Mouse (Mus musculus) G1E-ER4 (cell line): ENCODE results near the gene Clcn1. TPM values are rescaled to one million over a fixed set of nuclear protein-coding genes. Genes with fewer than 3 reads are reported as not detected.
A peak's percentile ranks its signal among the peaks of the same experiment; 100 is the strongest.

Experiments
- GATA1 ChIP-seq: IDR thresholded peaks from one replicate; pipeline ENCODE4 v1.8.0; 2012; ENCODE audit warnings: low read length, inconsistent platforms
- polyA plus RNA-seq: library from polyadenylated mRNA; stranded (reverse); fragments of >175 nt; gene quantifications from 2 replicates; pipeline ENCODE4 v1.2.3, GENCODE M21; 2012

Clcn1 gene
- polyA plus RNA-seq, 1 experiment = not detected

GRCm38 (mm10) chr6:42330216-42330615 is 43.7 kb downstream of the Clcn1 start:
- no peak for TF ChIP-seq GATA1

DNA sequence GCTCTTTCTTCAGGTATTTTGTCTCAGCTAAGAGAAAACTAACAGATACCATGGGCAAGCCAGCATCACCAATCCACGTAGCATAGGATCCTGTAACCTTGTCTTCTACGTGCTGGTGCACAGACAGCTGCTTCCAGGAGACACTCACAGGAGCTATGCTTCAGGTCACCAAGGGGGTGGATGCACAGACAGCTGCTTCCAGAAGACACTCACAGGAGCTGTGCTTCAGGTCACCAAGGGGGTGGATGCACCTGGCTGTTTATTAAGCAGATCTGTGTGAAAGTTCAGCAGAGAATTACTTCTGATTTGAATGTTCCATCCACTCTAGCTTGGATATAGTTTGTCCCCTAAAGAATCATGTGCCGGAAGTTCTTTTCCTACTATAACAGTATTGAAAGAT is 44.5 kb downstream of the Clcn1 start:
- TF ChIP-seq GATA1 = no peak

GRCm38 (mm10) chr6:42339189-42339588 is 52.7 kb downstream of the Clcn1 start:
- no peak for TF ChIP-seq GATA1

GRCm38 (mm10) chr6:42339981-42340380 is 53.5 kb downstream of the Clcn1 start:
- no peak for TF ChIP-seq GATA1

- TF ChIP-seq GATA1 = no peak
Measured at GRCm38 (mm10) chr6:42342171-42342570, 55.7 kb downstream of the Clcn1 start.

DNA sequence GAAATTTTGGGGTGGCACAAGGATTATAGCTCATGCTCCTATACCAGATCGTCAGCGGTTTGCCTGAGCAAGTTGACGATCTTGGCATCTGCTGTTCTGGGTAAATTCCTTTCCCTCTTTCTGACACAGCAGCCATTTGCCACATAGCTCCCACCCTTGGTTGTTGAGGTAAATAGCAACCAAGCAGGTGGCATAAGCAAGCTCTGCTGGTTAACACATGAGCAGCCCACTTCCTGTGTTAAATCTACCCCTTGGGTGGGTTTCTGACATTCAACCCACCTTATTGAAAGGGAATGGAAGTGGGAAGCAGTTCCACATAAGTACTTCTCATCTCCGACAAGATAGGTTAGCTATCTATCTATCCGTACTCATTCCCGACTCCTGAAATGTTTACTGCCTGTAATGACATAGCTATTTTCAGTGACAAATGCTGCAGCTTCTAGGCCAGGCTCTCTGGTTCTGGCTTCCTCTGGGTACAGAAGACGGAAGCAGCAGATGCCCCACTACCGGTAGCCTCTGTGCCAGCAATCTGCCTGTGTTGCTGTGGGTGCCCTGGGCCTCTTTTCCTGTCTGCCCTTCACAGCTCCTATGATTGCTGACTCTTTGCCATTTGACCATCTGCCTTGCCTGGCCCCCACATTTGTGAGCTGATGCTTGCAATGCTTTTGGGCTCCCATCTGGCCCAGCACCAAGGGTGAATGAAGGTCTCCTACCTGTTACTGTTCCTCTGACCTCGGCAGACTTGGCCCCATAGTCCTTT is 57.1 kb downstream of the Clcn1 start:
- TF ChIP-seq GATA1 = no peak

DNA sequence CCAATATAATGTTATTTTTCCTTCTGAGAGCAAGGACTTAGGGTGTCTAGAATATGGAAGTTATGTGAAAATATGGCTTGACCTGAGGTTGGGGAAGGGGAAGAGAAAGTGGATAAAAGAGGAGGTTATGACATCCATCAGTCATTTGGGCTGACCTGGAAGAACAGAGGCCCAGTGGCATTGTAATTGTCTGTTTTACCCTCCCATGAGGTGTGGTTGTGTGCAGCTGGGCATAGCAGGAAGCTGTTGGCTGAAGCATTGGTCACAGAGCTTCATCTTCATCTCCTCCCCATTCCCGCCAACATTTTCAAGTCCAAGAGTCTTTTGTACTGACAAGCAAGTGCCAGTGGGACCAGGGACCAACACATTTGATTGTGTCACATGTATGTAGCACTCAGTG is 57.8 kb downstream of the Clcn1 start:
- no peak for TF ChIP-seq GATA1

GRCm38 (mm10) chr6:42348281-42349005 is 62.0 kb downstream of the Clcn1 start:
- TF ChIP-seq GATA1 = no peak

DNA sequence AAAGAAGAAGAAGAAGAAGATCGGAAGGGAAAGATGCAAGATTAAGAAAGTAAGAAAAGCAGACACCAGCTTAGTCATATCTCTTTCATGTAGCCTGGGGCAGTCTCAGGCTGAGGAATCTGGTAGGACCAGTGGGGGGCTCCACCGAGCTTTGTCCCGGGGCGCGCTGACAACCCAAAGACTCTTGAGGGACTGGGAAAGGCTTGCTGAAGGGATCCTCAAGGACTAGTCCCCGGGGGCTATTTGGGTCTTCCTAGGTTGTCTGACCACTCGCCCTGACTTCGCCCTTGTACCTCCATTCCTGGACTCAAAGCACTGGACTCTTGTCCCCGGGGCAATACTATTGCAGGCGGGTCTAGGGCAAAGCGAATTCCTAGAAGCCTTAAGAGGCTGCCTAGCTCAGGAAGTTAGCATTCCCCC is 62.5 kb downstream of the Clcn1 start:
- no peak for TF ChIP-seq GATA1

DNA sequence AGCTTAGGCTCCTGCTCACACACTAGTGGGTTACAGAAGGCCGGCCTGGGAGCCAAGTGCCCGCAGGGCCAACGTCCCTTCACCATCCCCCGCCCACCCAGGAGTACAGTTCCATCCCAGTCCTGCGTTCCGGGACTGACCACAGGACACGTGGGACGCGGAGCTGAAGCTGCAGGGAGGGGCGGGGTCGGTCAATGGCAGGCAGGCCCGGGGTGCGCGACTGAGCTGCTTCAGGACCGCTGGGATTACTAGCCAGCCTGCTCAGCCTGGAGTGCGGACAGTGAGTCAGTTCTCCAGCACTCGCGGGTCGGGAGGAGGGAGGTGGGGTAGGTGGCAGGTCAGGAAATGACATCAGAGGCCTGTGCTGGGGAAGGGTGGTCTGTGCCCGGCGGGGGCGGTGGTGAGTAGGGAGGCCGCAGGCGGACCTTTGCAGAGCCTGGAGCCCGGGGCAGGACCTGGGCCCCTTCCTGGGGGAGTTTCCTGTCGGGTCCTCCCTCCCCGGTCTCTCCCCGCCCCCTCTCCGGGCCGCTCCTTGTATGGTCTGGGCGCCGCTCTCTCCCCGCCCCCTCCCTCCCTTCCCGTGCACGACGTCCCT is 63.0 kb downstream of the Clcn1 start, which contains the start of gene Zyx:
Zyx (plus strand) TSS at position 205 of the 595 bp plus-strand sequence.
- no peak for TF ChIP-seq GATA1

- no peak for TF ChIP-seq GATA1
Measured at GRCm38 (mm10) chr6:42350021-42350967, 63.8 kb downstream of the Clcn1 start.

- TF ChIP-seq GATA1 = no peak
Measured at GRCm38 (mm10) chr6:42350968-42351775, 64.7 kb downstream of the Clcn1 start.

GRCm38 (mm10) chr6:42351776-42352485 is 65.4 kb downstream of the Clcn1 start:
- TF ChIP-seq GATA1 = no peak

- TF ChIP-seq GATA1 = no peak
Measured at GRCm38 (mm10) chr6:42352486-42352846, 66.0 kb downstream of the Clcn1 start.

- peak; percentile 43 for TF ChIP-seq GATA1
Measured at GRCm38 (mm10) chr6:42353180-42353579, 66.7 kb downstream of the Clcn1 start.
